Mouse (Mus musculus) spleen, embryonic (tissue): ENCODE measurements around the gene Ppp2r5a.
"Not testable (repeated sequence)": the region's sequence is repeated elsewhere in the genome, so short reads cannot be mapped to it uniquely, and the experiment has no call there.

ENCODE experiments used
- CTCF ChIA-PET: fragments of 350-600 bp; sonication (Branson Sonifier 250); formaldehyde crosslinking; loops from one replicate; lab custom pipeline; 2022; lab: Charles Lee

Gene Ppp2r5a

DNA sequence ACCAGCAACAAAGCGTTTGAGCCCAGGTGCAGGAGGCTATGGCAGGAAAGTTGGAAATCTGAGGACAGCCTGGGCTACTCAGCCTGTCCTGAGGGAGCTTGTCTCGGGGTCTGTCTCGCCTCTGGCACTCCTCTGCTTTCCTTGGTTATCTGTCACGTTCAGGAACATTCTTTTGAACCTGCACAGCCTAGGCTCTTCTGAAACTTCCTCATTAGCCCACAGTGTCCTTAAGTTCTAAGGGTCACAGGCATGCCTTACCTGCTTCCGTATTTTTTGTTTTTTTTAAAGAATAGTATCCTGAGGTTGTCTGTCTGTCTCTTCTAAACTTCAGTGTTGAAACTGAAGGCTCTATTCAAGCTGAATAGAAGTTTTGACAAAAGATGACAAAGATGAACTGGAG lies at the start of gene Ppp2r5a:
Ppp2r5a (minus strand) TSS at position 199 of the 400 bp plus-strand sequence.
- CTCF ChIA-PET = no interaction called here

GRCm38 (mm10) chr1:191450614-191451013 lies 47.5 kb upstream of the Ppp2r5a start:
- CTCF ChIA-PET = no interaction called here

DNA sequence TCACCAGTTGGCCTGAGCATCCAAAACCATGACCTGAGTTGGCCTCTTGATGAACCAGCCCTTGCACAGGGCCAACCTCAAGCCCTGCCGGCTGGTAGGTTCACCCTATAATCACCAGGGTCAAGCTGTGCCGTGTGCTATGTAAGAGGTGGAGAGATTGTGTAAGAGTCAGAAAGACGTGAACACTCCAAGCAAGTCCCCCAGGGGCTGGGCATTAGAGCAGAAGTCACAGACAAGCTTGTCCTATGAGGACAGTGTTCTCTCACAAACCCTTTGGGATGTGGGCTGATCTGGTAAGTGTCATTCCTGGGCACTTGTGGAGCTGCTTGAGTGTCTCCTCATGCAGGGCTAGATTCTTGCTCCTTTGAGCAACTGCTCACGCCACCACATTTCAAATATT lies 46.5 kb upstream of the Ppp2r5a start:
- CTCF ChIA-PET = no interaction called here

GRCm38 (mm10) chr1:191447391-191448016 lies 44.4 kb upstream of the Ppp2r5a start:
- CTCF ChIA-PET = no interaction called here

- CTCF ChIA-PET = interaction anchor here (0.6 to 0.7 kb wide), 3 partner anchors 25 to 1705 kb away, joined by 3 to 9 read pairs (median 5); no protein-coding TSS in a partner anchor
Measured at GRCm38 (mm10) chr1:191446307-191446706, 43.2 kb upstream of the Ppp2r5a start.

GRCm38 (mm10) chr1:191445831-191446258 lies 42.8 kb upstream of the Ppp2r5a start:
- CTCF ChIA-PET = interaction anchor here (0.6 to 0.7 kb wide), 3 partner anchors 25 to 1706 kb away, joined by 3 to 9 read pairs (median 5); no protein-coding TSS in a partner anchor

DNA sequence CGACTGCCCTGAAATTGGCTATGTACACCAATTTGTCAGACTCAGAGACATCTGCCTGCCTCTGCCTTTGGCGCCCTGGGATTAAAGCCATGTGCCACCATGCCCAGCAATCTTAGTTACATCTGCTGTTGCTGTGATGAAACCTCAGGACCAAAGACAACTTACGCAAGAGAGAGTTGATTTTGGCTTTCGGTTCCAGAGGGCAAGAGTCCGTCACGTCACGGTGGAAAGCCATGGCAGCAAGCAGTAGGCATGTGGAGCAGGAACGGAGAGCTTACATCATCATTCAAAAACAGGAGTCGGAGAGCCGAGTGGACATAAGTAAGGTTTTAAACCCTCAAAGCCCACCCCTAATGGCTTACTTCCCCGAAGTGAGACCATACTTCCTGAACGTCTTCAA lies 42.3 kb upstream of the Ppp2r5a start:
- CTCF ChIA-PET = no interaction called here

GRCm38 (mm10) chr1:191444467-191444866 lies 41.4 kb upstream of the Ppp2r5a start:
- CTCF ChIA-PET = no interaction called here

GRCm38 (mm10) chr1:191439011-191439410 lies 35.9 kb upstream of the Ppp2r5a start:
- CTCF ChIA-PET = no interaction called here

DNA sequence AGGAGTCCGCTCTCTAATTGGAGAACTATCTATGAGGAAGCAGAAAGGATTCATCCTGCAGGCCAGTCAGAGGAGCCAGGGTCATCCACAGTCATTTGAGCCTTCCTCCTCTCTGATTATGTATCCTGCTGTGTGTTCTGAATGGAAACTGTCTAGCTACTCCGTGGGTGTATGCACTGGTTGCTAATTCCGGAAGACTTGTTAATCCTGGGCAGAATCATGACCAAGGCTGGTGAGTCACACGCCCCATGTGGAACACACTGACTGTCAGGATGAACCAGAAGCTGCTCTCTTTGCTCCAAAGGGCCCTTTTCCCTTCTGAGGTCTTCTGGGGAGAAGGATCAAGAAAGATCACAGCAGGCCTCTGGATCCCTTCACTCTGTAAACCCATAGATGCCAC lies 35.5 kb upstream of the Ppp2r5a start:
- CTCF ChIA-PET = no interaction called here

GRCm38 (mm10) chr1:191436647-191437046 lies 33.6 kb upstream of the Ppp2r5a start:
- CTCF ChIA-PET = no interaction called here

- CTCF ChIA-PET = no interaction called here
Measured at GRCm38 (mm10) chr1:191435359-191435758, 32.3 kb upstream of the Ppp2r5a start.

DNA sequence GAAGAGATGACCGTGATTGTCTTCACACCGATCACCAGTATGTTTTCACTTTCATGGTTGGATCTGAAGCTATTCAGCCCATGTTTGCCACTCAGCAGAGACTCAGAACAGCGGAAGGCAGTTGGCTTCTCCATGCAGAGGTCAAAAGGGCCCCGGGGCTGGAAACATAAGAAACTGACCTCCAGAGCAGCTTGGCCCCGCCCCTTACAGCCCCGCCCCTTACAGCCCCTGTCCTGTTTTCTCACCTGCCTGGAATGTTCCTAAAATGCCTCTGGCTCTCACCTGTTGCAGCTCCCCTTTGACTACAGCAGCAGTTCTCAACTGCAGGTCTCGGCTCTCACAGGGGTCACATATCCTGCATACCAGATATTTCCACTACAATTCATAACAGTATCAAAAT lies 29.5 kb upstream of the Ppp2r5a start:
- CTCF ChIA-PET = no interaction called here

DNA sequence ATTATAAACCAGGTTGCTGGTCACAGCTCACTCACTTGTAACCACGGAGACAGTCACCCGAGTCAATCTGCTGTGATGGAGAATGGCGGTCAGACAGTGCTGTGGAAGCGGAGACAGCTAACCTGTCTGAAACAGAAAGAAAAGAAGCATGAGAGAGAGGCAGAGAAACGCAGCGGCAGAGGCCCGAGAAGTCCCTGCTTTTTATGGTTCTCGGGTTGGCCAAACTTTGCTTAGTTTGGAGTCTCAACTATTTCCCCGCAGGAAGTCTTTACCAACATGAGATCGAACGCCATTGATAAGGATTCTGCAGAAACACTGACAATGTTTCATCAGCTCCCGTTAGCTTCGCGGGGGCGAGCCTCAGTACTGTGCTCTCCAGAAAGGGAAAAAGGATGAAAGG lies 29.0 kb upstream of the Ppp2r5a start:
- CTCF ChIA-PET = no interaction called here

- CTCF ChIA-PET = no interaction called here
Measured at GRCm38 (mm10) chr1:191430121-191430520, 27.0 kb upstream of the Ppp2r5a start.

DNA sequence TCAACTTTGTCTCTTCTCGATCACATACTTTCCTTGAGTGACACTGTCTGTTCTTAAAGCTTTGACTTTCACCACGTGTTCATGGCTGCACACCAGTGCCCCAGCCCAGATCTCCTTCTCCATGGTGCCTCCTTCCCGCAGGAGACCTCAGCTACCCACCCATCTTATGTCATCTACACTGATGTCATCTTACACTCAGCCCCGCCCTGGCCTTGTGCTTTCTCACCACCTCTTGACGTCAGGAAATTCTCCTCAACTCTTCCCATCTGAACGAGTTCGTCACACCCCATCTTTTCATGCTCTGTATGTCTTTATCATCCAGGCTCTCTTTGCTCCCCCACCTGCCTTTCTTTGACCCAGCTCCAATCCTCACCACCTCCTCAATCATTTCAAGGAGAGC lies 22.8 kb upstream of the Ppp2r5a start:
- CTCF ChIA-PET = no interaction called here

GRCm38 (mm10) chr1:191423201-191423600 lies 20.1 kb upstream of the Ppp2r5a start:
- CTCF ChIA-PET = no interaction called here

GRCm38 (mm10) chr1:191422714-191423113 lies 19.6 kb upstream of the Ppp2r5a start:
- CTCF ChIA-PET = not testable (repeated sequence)

- CTCF ChIA-PET = no interaction called here
Measured at GRCm38 (mm10) chr1:191422164-191422563, 19.1 kb upstream of the Ppp2r5a start.

- CTCF ChIA-PET = no interaction called here
Measured at GRCm38 (mm10) chr1:191421426-191421999, 18.4 kb upstream of the Ppp2r5a start.

DNA sequence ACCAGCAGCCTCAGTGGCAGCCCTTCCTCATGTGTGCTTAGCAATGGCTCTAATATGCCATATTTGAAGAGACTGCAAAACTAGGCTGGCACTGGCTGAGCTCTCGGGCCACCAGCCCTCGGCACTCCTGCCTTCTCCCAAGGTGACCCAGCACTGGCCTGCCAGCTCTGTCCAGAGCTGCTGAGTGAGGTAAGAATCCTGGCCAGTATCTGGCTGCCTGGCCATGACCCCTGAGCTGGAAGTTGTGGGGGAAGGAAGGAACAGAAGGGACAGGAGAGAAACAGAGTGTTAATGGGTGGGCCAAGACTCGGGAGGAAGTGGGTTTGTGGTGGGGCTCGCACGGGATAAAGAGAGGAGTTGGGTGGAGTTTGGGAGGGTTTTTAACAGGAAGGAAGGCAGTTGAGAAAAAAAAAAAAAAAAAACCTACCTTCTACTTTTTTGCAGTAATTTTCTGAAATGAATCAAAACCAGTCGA lies 17.9 kb upstream of the Ppp2r5a start:
- CTCF ChIA-PET = interaction anchor here (0.6 to 1.1 kb wide), 3 partner anchors 25 to 238 kb away, joined by 3 to 9 read pairs (median 4); no protein-coding TSS in a partner anchor

- CTCF ChIA-PET = interaction anchor here (0.6 to 1.1 kb wide), 2 partner anchors 27 to 237 kb away, joined by 3 to 4 read pairs; no protein-coding TSS in a partner anchor
Measured at GRCm38 (mm10) chr1:191419991-191420751, 17.1 kb upstream of the Ppp2r5a start.
